Mouse (Mus musculus): ENCODE measurements around the gene Krtap4-16.
"Not testable (repeated sequence)": the region's sequence is repeated elsewhere in the genome, so short reads cannot be mapped to it uniquely, and the experiment has no call there.

Gene Krtap4-16

DNA sequence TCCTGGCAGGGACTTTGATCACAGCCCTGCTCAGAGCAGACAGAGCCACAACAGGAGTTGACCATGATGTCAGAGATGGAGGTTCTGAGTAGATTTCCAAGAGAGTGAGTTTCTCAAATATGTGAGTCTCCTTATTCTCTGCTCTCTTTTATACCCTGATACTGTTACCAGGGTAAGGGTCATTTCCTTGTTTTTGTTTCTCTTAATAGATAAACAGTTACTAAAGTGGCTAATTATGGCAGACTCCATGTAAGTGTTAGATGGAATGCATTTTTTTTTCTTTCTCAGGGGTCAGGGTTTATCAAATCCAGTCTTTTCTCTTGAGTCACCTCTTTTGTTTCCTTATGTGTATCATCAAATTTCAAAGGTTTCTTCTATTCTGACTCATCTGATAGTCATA, at the start of gene Krtap4-16:
TSS of gene Krtap4-16 (minus strand) at position 101 of the 400 bp plus-strand sequence.
- DNase-seq, result no peak

DNA sequence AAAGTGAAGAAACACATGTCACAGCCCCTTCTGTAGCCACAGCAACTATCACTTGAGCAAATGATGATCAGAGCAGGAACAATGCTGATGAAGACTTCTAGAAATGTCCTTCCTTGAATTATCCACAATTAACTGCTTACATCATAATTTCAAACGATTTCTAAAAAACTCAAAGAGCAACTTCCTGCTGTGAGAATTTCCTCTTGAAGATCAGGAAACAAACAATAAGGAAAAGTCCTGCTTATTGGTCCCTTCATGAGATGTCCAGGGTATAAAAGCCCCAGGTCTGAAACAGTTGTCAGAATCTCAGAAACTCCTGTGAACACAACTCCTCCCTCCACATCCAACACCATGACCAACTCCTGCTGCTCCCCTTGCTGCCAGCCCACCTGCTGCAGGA, 27.5 kb upstream of the Krtap4-16 start, which contains the start of gene Gm11567:
TSS of gene Gm11567 (plus strand) at position 301 of the 400 bp plus-strand sequence.
- not testable (repeated sequence) for DNase-seq

DNA sequence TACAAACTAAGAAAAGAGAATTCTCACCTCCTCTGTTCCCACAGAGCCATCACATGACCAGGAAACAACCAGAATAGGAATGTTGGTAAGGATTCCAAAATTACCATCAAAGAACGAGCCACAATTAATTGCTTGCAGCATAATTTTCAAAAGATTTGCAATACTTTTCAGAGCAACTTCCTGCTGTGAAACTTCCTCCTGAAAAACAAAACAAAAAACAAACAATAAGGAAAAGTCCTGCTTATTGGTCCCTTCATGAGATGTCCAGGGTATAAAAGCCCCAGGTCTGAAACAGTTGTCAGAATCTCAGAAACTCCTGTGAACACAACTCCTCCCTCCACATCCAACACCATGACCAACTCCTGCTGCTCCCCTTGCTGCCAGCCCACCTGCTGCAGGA, 21.7 kb upstream of the Krtap4-16 start, which contains the start of gene Krtap9-1:
TSS of gene Krtap9-1 (plus strand) at position 301 of the 400 bp plus-strand sequence.
- not testable (repeated sequence) for DNase-seq

DNA sequence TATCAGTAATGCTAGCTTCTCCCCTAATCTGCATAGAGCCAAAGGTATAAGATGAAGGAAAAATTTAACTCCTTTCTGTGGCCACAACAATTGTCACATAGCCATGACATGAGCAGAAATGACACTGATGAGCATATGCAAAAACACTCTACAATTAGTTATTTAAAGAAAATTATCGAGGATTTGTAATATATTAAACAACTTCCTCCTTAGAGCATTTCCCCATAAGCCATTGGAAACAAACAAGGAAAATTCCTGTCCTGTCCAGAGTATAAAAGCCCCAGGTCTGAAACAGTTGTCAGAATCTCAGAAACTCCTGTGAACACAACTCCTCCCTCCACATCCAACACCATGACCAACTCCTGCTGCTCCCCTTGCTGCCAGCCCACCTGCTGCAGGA, 12.8 kb upstream of the Krtap4-16 start, which contains the start of gene Gm11559:
TSS of gene Gm11559 (plus strand) at position 301 of the 400 bp plus-strand sequence.
- not testable (repeated sequence) for DNase-seq

DNA sequence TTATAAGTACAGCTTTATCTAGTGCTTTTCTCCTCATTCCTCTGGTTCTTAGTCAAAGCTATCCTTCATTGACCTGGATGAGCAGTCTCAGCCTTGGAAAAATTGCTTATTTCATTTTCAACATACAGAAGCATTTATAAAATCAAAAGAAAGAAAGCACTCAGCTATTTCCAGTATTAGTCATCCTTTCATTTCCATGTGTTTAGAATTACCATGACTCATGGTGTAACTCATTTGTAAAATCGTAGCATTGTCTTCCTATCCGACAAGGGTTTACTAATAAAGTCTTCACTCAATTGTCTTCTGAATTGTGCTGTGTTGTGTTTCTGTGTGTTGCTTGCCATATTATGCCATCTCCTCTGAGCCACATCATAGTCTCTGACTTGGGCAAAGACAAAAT, 7.4 kb upstream of the Krtap4-16 start:
- no peak for DNase-seq

DNA sequence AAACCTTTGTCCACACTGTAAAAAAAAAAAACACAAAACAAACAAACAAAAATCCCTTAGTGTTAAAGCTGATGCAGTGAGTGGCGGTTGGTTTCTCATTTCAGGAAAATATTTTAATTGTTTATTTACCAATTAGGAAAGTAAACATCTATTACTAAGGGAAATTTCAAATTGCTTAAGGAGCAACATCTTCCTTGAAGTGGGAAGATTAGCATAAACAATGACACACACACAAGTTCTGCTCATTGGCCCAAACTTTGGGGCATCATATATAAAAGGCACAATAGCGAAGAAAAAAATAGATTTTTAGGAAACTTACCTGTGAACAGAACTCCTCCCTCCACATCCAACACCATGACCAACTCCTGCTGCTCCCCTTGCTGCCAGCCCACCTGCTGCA, 6.2 kb upstream of the Krtap4-16 start, which contains the start of gene Gm11568:
TSS of gene Gm11568 (plus strand) at position 301 of the 400 bp plus-strand sequence.
- DNase-seq, result no peak

DNA sequence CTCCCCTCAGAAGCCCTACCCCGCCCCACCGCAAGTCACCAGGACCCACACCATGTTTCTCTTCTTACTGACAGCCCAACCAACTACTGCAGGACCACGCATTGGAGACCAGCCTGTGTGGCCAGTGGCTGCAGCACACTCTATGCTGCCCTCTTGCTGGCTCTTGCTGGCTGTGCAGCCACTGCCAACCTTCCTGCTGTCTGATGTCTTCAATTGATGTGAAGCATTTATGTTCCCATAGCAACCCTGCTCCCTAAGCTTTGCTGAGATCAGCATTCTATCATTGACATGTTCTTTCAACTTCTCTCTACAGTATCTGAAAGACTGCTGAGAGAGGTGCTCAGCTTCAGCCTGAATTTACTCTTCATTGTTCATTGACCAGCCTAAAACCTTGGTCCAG, 2.7 kb upstream of the Krtap4-16 start:
- DNase-seq, result no peak

DNA sequence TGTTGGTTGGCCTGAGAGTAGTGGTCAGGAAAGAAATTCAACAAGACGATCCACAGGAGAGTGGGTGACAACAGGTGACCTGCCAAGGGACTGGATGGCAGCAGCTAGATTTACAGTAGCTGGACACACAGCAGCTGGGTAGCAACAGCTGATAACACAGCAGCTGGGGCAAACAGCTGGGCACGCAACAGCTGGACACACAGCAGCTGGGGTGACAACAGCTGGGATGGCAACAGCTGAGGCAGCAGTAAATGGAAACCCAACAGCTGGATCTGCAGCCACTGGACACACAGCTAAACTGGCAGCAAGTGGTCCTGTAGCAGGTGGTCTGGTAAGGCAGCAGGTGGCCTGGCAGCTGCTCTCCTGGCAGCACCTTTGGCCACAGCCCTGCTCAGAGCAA, 4.7 kb downstream of the Krtap4-16 start:
- DNase-seq, result no peak

DNA sequence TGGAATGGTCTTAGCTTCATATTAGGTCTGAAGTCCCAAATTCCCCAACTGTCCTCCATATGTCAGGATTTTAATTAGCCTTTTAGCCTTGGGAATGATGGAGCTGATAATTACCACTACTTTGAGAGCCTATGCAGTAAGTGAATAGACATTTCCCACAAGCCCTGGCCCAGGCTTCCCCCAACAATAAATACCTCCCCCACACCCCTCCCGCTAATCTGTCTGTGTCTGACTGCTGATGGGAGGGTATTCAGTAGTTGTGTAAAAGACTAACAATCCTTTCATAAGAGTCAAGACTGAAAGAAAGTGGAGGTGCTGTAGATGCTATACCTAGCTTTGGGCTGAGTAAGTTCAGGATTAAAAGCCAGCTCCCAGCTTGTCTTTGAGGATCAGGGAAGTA, 9.2 kb downstream of the Krtap4-16 start:
- DNase-seq, result no peak

DNA sequence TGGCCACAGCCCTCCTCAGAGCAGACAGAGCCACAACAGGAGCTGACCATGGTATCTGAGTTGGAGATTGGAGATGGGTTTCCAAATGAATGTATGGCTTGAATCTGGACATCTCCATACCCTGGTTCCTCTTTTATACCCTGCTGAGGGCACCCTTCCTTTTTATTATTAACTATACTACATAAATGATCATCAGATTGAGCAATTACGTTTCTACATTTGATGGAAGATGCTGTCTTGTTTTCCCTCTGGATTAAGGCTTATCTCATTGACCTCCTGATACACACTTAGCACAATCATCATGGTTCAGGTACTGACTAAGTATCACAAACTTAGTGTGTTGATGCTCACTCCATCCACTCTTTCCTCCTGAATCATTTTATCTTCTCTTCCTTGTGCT, 13.4 kb downstream of the Krtap4-16 start, which contains the start of gene 2300003K06Rik:
TSS of gene 2300003K06Rik (minus strand) at position 101 of the 400 bp plus-strand sequence.
- DNase-seq, result no peak

DNA sequence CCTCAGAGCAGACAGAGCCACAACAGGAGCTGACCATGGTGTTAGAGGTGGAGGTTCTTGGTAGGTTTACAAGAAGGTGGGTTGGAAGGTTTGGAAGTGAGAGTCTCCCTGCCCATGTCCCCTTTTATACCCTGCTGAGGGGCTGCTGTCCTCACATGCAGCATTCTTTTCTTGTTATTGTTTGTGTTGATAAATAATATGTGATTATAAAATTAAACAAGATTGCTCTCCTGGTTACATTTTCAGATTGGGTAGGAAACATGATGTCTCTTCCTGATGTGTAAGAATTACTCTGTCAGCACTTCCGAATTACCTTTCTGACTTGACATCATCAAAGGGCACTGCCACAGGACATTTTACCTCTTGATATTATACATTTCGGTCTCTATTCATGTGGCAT, 35.8 kb downstream of the Krtap4-16 start, which contains the start of gene Gm11564:
TSS of gene Gm11564 (minus strand) at position 101 of the 400 bp plus-strand sequence.
- DNase-seq, result not testable (repeated sequence)

DNA sequence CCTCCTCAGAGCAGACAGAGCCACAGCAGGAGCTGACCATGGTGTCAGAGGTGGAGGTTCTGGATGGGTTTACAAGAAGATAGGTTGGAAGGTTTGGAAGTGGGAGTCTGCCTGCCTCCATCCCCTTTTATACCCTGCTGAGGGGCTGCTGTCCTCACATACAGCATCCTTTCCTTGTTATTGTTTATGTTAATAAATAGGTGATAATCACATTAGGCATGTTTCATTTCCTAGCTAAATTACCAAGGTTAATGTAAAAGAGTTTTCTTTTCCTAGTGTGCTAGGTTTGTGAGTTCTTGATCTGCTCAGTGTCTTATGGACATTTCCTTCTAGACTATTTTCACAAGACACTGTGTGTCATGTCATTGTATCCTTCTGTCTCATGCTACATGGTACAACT, 41.6 kb downstream of the Krtap4-16 start, which contains the start of gene Krtap4-13:
TSS of gene Krtap4-13 (minus strand) at position 101 of the 400 bp plus-strand sequence.
- DNase-seq, result not testable (repeated sequence)

DNA sequence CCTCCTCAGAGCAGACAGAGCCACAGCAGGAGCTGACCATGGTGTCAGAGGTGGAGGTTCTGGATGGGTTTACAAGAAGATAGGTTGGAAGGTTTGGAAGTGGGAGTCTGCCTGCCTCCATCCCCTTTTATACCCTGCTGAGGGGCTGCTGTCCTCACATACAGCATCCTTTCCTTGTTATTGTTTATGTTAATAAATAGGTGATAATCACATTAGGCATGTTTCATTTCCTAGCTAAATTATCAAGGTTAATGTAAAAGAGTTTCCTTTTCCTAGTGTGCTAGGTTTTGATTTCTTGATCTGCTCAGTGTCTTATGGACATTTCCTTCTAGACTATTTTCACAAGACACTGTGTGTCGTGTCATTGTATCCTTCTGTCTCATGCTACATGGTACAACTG, 47.1 kb downstream of the Krtap4-16 start, which contains the start of gene Gm11554:
TSS of gene Gm11554 (minus strand) at position 101 of the 400 bp plus-strand sequence.
- not testable (repeated sequence) for DNase-seq
